Mouse (Mus musculus) C2C12 (cell line): Measurements from ENCODE around the gene Prelp. TPM values are rescaled to one million over a fixed set of nuclear protein-coding genes. Genes with fewer than 3 reads are reported as not detected.

Source experiments
- H3K27me3 ChIP-seq: one replicate; pipeline ENCODE4 v1.6.1; 2011; ENCODE audit not compliant: control insufficient read depth, insufficient read depth, insufficient read length
- H3K36me3 ChIP-seq: one replicate; pipeline ENCODE4 v1.6.1; 2011; ENCODE audit not compliant: control insufficient read depth, insufficient read depth
- H3K4me3 ChIP-seq: one replicate; pipeline ENCODE4 v1.5.1; 2011; ENCODE audit warnings: mild to moderate bottlenecking, control low read depth; ENCODE audit not compliant: poor library complexity, insufficient read depth, severe bottlenecking
- H3K79me2 ChIP-seq: one replicate; pipeline ENCODE4 v1.6.1; 2011; ENCODE audit not compliant: control insufficient read depth, insufficient read depth
- H3K79me3 ChIP-seq: one replicate; pipeline ENCODE4 v1.6.1; 2011; ENCODE audit warnings: low read depth, control low read depth
- H3ac ChIP-seq: one replicate; pipeline ENCODE3; 2011; ENCODE audit warnings: low read depth; ENCODE audit not compliant: control insufficient read depth, insufficient read length
- CEBPB ChIP-seq: IDR thresholded peaks from one replicate; pipeline ENCODE4 v1.6.1; 2011; ENCODE audit warnings: low read depth, mild to moderate bottlenecking, control low read depth, moderate library complexity
- CTCF ChIP-seq: IDR thresholded peaks from one replicate; pipeline ENCODE4 v1.5.1; 2011; ENCODE audit not compliant: control insufficient read depth, insufficient read depth, insufficient read length
- FOSL1 ChIP-seq: IDR thresholded peaks from one replicate; pipeline ENCODE4 v1.8.0; 2011; ENCODE audit warnings: mild to moderate bottlenecking, low read length; ENCODE audit not compliant: poor library complexity, insufficient read depth, severe bottlenecking
- MAX ChIP-seq: IDR thresholded peaks from one replicate; pipeline ENCODE4 v1.6.1; 2011; ENCODE audit warnings: mild to moderate bottlenecking, control low read depth
- MYOD1 ChIP-seq: IDR thresholded peaks from one replicate; pipeline ENCODE4 v1.6.1; 2011; ENCODE audit warnings: low read depth; ENCODE audit not compliant: control insufficient read depth, insufficient read length
- MYOG ChIP-seq: IDR thresholded peaks from one replicate; pipeline ENCODE4 v1.6.1; 2011; ENCODE audit not compliant: control insufficient read depth, insufficient read length; ENCODE audit errors: extremely low read depth
- USF1 ChIP-seq: IDR thresholded peaks from one replicate; pipeline ENCODE4 v1.6.1; 2011; ENCODE audit warnings: low read depth, mild to moderate bottlenecking, control low read depth, moderate library complexity
- polyA plus RNA-seq: library from polyadenylated mRNA; unstranded; fragments of >200 nt; fragmentation: generic; extraction: Trizol; gene quantifications from one replicate; pipeline ENCODE4 v1.2.1, GENCODE M21; 2012; ENCODE audit warnings: missing spikeins

Gene Prelp
- polyA plus RNA-seq, 1 experiment, result 0.07 TPM

GRCm38 (mm10) chr1:133887044-133887443, 34.2 kb downstream of the Prelp start:
- Histone ChIP-seq H3ac (no peak overlapping the region), H3K4me3 (no peak overlapping the region), H3K27me3 (no peaks in the 10 kb centered on the region), H3K36me3 (no peaks in the 10 kb centered on the region), H3K79me2 (no peaks in the 10 kb centered on the region), H3K79me3 (no peaks in the 10 kb centered on the region)
- TF ChIP-seq CTCF (no peak), MYOG (no peak), FOSL1 (no peak), MYOD1 (no peak), CEBPB (no peak), MAX (no peak), USF1 (no peak)

- no peaks in the 10 kb centered on the region for H3K79me2 ChIP-seq
- H3K27me3 ChIP-seq, result no peaks in the 10 kb centered on the region
- no peak overlapping the region for H3K4me3 ChIP-seq
- TF ChIP-seq CEBPB (peak; percentile 47), USF1 (no peak)
- H3ac ChIP-seq, result no peak overlapping the region
- no peaks in the 10 kb centered on the region for H3K79me3 ChIP-seq
- H3K36me3 ChIP-seq, result no peaks in the 10 kb centered on the region
These were observed 34.8 kb downstream of the Prelp start for GRCm38 (mm10) chr1:133886431-133886830.

- Histone ChIP-seq H3K79me2 (no peaks in the 10 kb centered on the region), H3K4me3 (no peak overlapping the region), H3K36me3 (no peaks in the 10 kb centered on the region), H3ac (no peak overlapping the region), H3K27me3 (no peaks in the 10 kb centered on the region), H3K79me3 (no peaks in the 10 kb centered on the region)
- TF ChIP-seq CEBPB, result no peak
- no peak for TF ChIP-seq FOSL1
- no peak for TF ChIP-seq MYOG
- TF ChIP-seq MYOD1, result no peak
- no peak for TF ChIP-seq MAX
- no peak for TF ChIP-seq CTCF
- TF ChIP-seq USF1, result no peak
These were observed 35.4 kb downstream of the Prelp start for GRCm38 (mm10) chr1:133885811-133886210.

- H3K79me2 ChIP-seq, result no peaks in the 10 kb centered on the region
- no peaks in the 10 kb centered on the region for H3K79me3 ChIP-seq
- no peak overlapping the region for H3ac ChIP-seq
- TF ChIP-seq MYOG (no peak), CTCF (no peak), FOSL1 (no peak), MAX (no peak), USF1 (no peak), CEBPB (no peak), MYOD1 (no peak)
- no peaks in the 10 kb centered on the region for H3K27me3 ChIP-seq
- no peak overlapping the region for H3K4me3 ChIP-seq
- no peaks in the 10 kb centered on the region for H3K36me3 ChIP-seq
These were observed 36.5 kb downstream of the Prelp start for GRCm38 (mm10) chr1:133884746-133885145.

- Histone ChIP-seq H3K4me3 (no peak overlapping the region), H3K79me3 (no peaks in the 10 kb centered on the region)
- TF ChIP-seq CEBPB (no peak), FOSL1 (no peak), CTCF (no peak), MAX (no peak), MYOG (no peak), USF1 (no peak), MYOD1 (no peak)
These were observed 37.1 kb downstream of the Prelp start for GRCm38 (mm10) chr1:133884090-133884489.

GRCm38 (mm10) chr1:133882283-133883217, 38.7 kb downstream of the Prelp start:
- Histone ChIP-seq H3K36me3 (no peaks in the 10 kb centered on the region), H3K79me2 (no peaks in the 10 kb centered on the region), H3K4me3 (no peak overlapping the region), H3K27me3 (no peaks in the 10 kb centered on the region), H3ac (no peak overlapping the region), H3K79me3 (no peaks in the 10 kb centered on the region)
- TF ChIP-seq FOSL1 (no peak), MAX (no peak), CEBPB (no peak), CTCF (no peak), MYOG (no peak)

More at GRCm38 (mm10) chr1:133884090-133884489, 37.1 kb downstream of the Prelp start:
- no peaks in the 10 kb centered on the region for H3K36me3 ChIP-seq
- no peak overlapping the region for H3ac ChIP-seq
- H3K79me2 ChIP-seq, result no peaks in the 10 kb centered on the region
- no peaks in the 10 kb centered on the region for H3K27me3 ChIP-seq
